Mouse (Mus musculus): ENCODE data around the gene Mllt1. TPM values are rescaled to one million over a fixed set of nuclear protein-coding genes. Genes with fewer than 3 reads are reported as not detected.

Gene Mllt1
- polyA plus RNA-seq, 1 experiment: 134 TPM

GRCm38 (mm10) chr17:56975391-56975790, 40.2 kb upstream of the Mllt1 start:
- no peak for DNase-seq
- no peaks in the 10 kb centered on the region for H3K4me1 ChIP-seq (replicated peaks; ENCODE audit: control insufficient read depth, insufficient read depth, low read length)
- 84% methylated on average over 3 of the region's 3 CpGs for WGBS

GRCm38 (mm10) chr17:56974708-56975240, 39.6 kb upstream of the Mllt1 start:
- 90% methylated on average over 5 of the region's 5 CpGs for WGBS
- Histone ChIP-seq H3K27me3 (ENCODE audit: control insufficient read depth, insufficient read depth, low read length) (no peaks in the 10 kb centered on the region), H3K27ac (ENCODE audit: control insufficient read depth, insufficient read depth, low read length) (no peak overlapping the region), H3K4me1 (replicated peaks; ENCODE audit: control insufficient read depth, insufficient read depth, low read length) (no peaks in the 10 kb centered on the region), H3K4me3 (ENCODE audit: control insufficient read depth, insufficient read depth, low read length) (no peak overlapping the region), H3K36me3 (ENCODE audit: control insufficient read depth, insufficient read depth, low read length) (no peaks in the 10 kb centered on the region)
- DNase-seq: no peak
- no peak for TF ChIP-seq CTCF (IDR thresholded peaks at IDR 0.05; ENCODE audit: borderline replicate concordance, control insufficient read depth, extremely low read depth, insufficient read depth, low read length, poor library complexity)
- TF ChIP-seq POLR2A (IDR thresholded peaks at IDR 0.05; ENCODE audit: control insufficient read depth, extremely low read depth, insufficient read depth, low read length, poor library complexity): no peak

More at GRCm38 (mm10) chr17:56975391-56975790, 40.2 kb upstream of the Mllt1 start:
- Histone ChIP-seq H3K4me3 (ENCODE audit: control insufficient read depth, insufficient read depth, low read length) (no peak overlapping the region), H3K27me3 (ENCODE audit: control insufficient read depth, insufficient read depth, low read length) (no peaks in the 10 kb centered on the region), H3K36me3 (ENCODE audit: control insufficient read depth, insufficient read depth, low read length) (no peaks in the 10 kb centered on the region), H3K27ac (ENCODE audit: control insufficient read depth, insufficient read depth, low read length) (no peak overlapping the region)
- TF ChIP-seq POLR2A (IDR thresholded peaks at IDR 0.05; ENCODE audit: control insufficient read depth, extremely low read depth, insufficient read depth, low read length, poor library complexity) (no peak), CTCF (IDR thresholded peaks at IDR 0.05; ENCODE audit: borderline replicate concordance, control insufficient read depth, extremely low read depth, insufficient read depth, low read length, poor library complexity) (no peak)

DNA sequence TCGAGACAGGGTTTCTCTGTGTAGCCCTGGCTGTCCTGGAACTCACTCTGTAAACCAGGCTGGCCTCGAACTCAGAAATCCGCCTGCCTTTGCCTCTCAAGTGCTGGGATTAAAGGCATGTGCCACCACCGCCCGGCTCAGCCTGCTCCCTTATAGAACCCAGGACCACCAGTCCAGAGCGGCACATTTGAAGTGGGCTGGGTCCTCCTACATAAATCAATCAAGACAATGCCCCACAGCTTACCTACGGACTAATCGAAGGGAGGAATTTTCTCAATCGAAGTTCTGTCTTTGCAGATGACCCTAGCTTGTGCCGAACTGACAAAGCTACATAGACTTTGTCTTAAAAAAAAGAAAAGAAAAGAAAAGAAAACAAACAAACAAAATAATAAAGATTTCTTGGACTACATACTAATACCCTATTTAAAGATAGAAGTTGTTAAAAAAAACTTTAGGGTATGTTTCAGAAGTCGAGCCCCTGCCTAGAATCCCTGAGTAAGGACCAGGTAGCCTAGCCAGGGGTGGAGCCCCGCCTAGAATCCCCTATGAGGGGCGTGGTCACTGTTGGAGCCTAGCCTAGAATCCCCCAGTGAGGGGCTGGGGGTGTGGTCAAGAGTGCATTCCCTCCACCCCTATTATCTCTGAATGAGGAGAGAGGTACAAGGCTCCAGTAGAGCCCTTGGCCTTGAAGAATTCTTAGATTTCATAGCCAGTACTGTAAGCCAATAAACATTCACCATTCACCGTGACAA, 38.9 kb upstream of the Mllt1 start:
- TF ChIP-seq CTCF (IDR thresholded peaks at IDR 0.05; ENCODE audit: borderline replicate concordance, control insufficient read depth, extremely low read depth, insufficient read depth, low read length, poor library complexity) (no peak), POLR2A (IDR thresholded peaks at IDR 0.05; ENCODE audit: control insufficient read depth, extremely low read depth, insufficient read depth, low read length, poor library complexity) (no peak)
- no peak overlapping the region for H3K27ac ChIP-seq (ENCODE audit: control insufficient read depth, insufficient read depth, low read length)
- H3K4me1 ChIP-seq (replicated peaks; ENCODE audit: control insufficient read depth, insufficient read depth, low read length): no peaks in the 10 kb centered on the region
- H3K36me3 ChIP-seq (ENCODE audit: control insufficient read depth, insufficient read depth, low read length): no peaks in the 10 kb centered on the region
- no peak for DNase-seq
- H3K27me3 ChIP-seq (ENCODE audit: control insufficient read depth, insufficient read depth, low read length): no peaks in the 10 kb centered on the region
- H3K4me3 ChIP-seq (ENCODE audit: control insufficient read depth, insufficient read depth, low read length): no peak overlapping the region
- WGBS: 82% methylated on average over 14 of the region's 14 CpGs

GRCm38 (mm10) chr17:56970081-56970480, 34.9 kb upstream of the Mllt1 start:
- H3K4me3 ChIP-seq (ENCODE audit: control insufficient read depth, insufficient read depth, low read length): no peak overlapping the region
- TF ChIP-seq CTCF (IDR thresholded peaks at IDR 0.05; ENCODE audit: borderline replicate concordance, control insufficient read depth, extremely low read depth, insufficient read depth, low read length, poor library complexity) (no peak), POLR2A (IDR thresholded peaks at IDR 0.05; ENCODE audit: control insufficient read depth, extremely low read depth, insufficient read depth, low read length, poor library complexity) (no peak)
- no peaks in the 10 kb centered on the region for H3K4me1 ChIP-seq (replicated peaks; ENCODE audit: control insufficient read depth, insufficient read depth, low read length)
- WGBS: 74% methylated on average over 5 of the region's 5 CpGs
- DNase-seq: no peak
- H3K36me3 ChIP-seq (ENCODE audit: control insufficient read depth, insufficient read depth, low read length): no peaks in the 10 kb centered on the region
- H3K27ac ChIP-seq (ENCODE audit: control insufficient read depth, insufficient read depth, low read length): no peak overlapping the region
- no peaks in the 10 kb centered on the region for H3K27me3 ChIP-seq (ENCODE audit: control insufficient read depth, insufficient read depth, low read length)

DNA sequence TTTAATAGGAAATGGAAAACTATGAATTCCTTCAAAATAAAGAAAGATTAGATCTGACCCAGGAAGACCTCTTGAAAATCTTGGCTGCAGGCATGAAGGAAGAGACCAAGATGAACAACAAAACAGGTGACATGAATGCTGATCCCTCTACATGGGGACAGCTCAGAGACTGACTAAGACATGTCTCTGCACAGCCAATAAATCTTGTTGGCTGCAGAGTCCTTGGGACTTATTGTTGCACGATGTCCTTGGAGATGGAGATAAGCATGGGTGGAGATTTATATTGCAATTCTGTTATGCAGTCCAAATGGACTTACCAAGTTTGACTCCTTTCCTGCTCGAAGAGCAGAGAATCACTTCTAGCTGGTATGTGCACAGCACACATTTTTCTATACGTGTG, 34.1 kb upstream of the Mllt1 start:
- WGBS: 74% methylated on average over 3 of the region's 3 CpGs
- TF ChIP-seq CTCF (IDR thresholded peaks at IDR 0.05; ENCODE audit: borderline replicate concordance, control insufficient read depth, extremely low read depth, insufficient read depth, low read length, poor library complexity): no peak
- no peak for TF ChIP-seq POLR2A (IDR thresholded peaks at IDR 0.05; ENCODE audit: control insufficient read depth, extremely low read depth, insufficient read depth, low read length, poor library complexity)
- H3K4me3 ChIP-seq (ENCODE audit: control insufficient read depth, insufficient read depth, low read length): no peak overlapping the region
- H3K4me1 ChIP-seq (replicated peaks; ENCODE audit: control insufficient read depth, insufficient read depth, low read length): no peaks in the 10 kb centered on the region
- DNase-seq: no peak
- no peak overlapping the region for H3K27ac ChIP-seq (ENCODE audit: control insufficient read depth, insufficient read depth, low read length)
- H3K36me3 ChIP-seq (ENCODE audit: control insufficient read depth, insufficient read depth, low read length): no peaks in the 10 kb centered on the region
- H3K27me3 ChIP-seq (ENCODE audit: control insufficient read depth, insufficient read depth, low read length): no peaks in the 10 kb centered on the region

- H3K4me1 ChIP-seq (replicated peaks; ENCODE audit: control insufficient read depth, insufficient read depth, low read length): no peaks in the 10 kb centered on the region
- no peak overlapping the region for H3K4me3 ChIP-seq (ENCODE audit: control insufficient read depth, insufficient read depth, low read length)
- WGBS: 96% methylated on average over 6 of the region's 6 CpGs
- H3K27ac ChIP-seq (ENCODE audit: control insufficient read depth, insufficient read depth, low read length): no peak overlapping the region
- TF ChIP-seq CTCF (IDR thresholded peaks at IDR 0.05; ENCODE audit: borderline replicate concordance, control insufficient read depth, extremely low read depth, insufficient read depth, low read length, poor library complexity) (no peak), POLR2A (IDR thresholded peaks at IDR 0.05; ENCODE audit: control insufficient read depth, extremely low read depth, insufficient read depth, low read length, poor library complexity) (no peak)
- no peaks in the 10 kb centered on the region for H3K36me3 ChIP-seq (ENCODE audit: control insufficient read depth, insufficient read depth, low read length)
- DNase-seq: no peak
- H3K27me3 ChIP-seq (ENCODE audit: control insufficient read depth, insufficient read depth, low read length): no peaks in the 10 kb centered on the region
These were observed 28.4 kb upstream of the Mllt1 start for GRCm38 (mm10) chr17:56963646-56964045.
